Mouse (Mus musculus) lung, adult 10 weeks (tissue): ENCODE measurements around the gene Pi4k2b. TPM values are rescaled to one million over a fixed set of nuclear protein-coding genes. Genes with fewer than 3 reads are reported as not detected.

Experiments
- polyA plus RNA-seq: library from polyadenylated mRNA; stranded (reverse); fragments of 350-450 nt; fragmentation: Illumina TruSeq; extraction: RNeasy Lipid Tissue Mini Kit (QIAGEN cat#74804); gene quantifications from one replicate; pipeline ENCODE4 v1.2.3, GENCODE M21; 2014; ENCODE audit warnings: low read depth, low replicate concordance; ENCODE audit not compliant: insufficient read depth

The Pi4k2b gene
- polyA plus RNA-seq: 39.0 TPM

GRCm38 (mm10) chr5:52741391-52742111, at the start of gene Pi4k2b:
Pi4k2b (plus strand) TSS chr5:52741574.

GRCm38 (mm10) chr5:52775237-52775636, 33.9 kb downstream of the Pi4k2b start, which contains the start of gene Zcchc4:
Zcchc4 (plus strand) TSS chr5:52775409.

Other genes starting within 250 kb of the Pi4k2b start
- gene Lgi2, start 175.1 kb upstream of the Pi4k2b start, polyA plus RNA-seq: 1.9 TPM
- 6.7 TPM for gene Sepsecs, start 71.9 kb upstream of the Pi4k2b start, polyA plus RNA-seq
- 3.5 TPM for gene Zcchc4, start 33.8 kb downstream of the Pi4k2b start, polyA plus RNA-seq
- gene Anapc4, start 92.4 kb downstream of the Pi4k2b start, polyA plus RNA-seq: 45.2 TPM